Mouse (Mus musculus): ENCODE measurements around the gene Cracr2b.
A peak's percentile ranks its signal among the peaks of the same experiment; 100 is the strongest.

Gene Cracr2b

GRCm38 (mm10) chr7:141454967-141455551 is 5.8 kb upstream of the Cracr2b start, which contains the start of gene Pnpla2:
TSS of gene Pnpla2 (plus strand) at chr7:141455198.
- peak; percentile 74 for DNase-seq (ENCODE audit: extremely low read depth, low read depth)

GRCm38 (mm10) chr7:141455610-141456314 is 5.1 kb upstream of the Cracr2b start:
- DNase-seq (ENCODE audit: extremely low read depth, low read depth), result no peak

DNA sequence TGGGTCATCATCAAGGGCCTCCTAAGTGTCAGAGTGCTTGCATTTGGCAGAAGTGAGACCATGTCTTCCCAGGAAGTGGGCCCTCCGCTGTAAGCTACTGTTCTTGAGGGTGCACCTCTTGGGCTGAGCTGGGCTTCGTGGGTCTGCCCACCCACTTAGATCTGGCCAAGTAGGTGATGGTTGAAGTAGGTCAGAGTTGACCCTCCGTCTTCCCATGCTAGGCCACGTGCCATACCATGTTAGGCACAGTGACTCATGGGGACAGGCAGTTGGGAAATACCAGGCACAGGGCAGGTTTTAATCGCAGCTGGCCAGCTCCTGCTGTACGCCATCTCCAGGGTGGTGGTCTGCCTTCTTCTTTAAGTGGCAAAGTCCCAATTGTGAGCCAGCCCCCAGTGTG is 4.2 kb upstream of the Cracr2b start:
- no peak for DNase-seq (ENCODE audit: extremely low read depth, low read depth)

GRCm38 (mm10) chr7:141457236-141457635 is 3.7 kb upstream of the Cracr2b start:
- no peak for DNase-seq (ENCODE audit: extremely low read depth, low read depth)

GRCm38 (mm10) chr7:141457986-141458660 is 2.8 kb upstream of the Cracr2b start:
- no peak for DNase-seq (ENCODE audit: extremely low read depth, low read depth)

DNA sequence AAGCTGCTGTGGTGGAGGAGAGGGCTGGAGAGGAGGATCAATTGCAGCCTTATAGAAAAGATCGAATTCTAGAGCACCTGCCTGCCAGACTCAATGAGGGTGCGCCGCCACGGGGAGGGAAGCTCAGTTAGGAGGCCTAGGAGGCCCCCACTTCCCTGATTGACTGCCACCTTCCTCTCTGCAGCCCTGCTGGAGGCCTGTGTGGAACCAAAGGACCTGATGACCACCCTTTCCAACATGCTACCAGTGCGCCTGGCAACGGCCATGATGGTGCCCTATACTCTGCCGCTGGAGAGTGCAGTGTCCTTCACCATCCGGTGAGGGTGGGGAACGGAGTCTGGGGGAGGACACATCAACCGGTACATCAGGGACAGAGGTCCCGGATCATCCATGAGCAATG is 2.2 kb upstream of the Cracr2b start:
- DNase-seq (ENCODE audit: extremely low read depth, low read depth), result no peak

DNA sequence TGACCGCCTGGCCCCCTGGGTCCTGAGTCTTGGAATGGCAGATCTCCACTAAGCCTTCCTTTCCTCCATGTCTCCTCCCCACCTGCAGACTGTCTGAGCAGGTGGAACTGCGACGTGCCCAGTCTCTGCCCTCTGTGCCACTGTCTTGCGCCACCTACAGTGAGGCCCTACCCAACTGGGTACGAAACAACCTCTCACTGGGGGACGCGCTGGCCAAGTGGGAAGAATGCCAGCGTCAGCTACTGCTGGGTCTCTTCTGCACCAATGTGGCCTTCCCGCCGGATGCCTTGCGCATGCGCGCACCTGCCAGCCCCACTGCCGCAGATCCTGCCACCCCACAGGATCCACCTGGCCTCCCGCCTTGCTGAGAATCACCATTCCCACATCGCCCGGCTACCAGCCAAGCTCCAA is 1.6 kb upstream of the Cracr2b start:
- no peak for DNase-seq (ENCODE audit: extremely low read depth, low read depth)

DNA sequence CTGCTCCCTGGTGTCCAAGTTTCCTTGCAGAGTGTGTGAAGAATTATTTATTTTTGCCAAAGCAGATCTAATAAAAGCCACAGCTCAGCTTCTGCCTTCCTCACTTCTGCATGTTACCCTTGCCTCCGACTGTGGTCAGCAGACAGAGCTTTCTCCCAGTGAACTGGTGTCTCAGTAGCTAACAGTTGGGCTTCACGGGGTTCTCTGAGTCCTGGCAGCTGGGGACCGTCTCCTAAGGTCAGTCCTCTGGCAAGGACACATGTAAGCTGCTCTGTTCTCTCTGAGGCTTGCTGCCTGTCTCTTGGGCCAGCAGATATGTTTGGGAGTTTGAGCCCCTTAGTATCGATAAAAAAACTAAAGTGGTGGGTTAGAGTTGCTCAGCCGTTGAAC is 898 bp upstream of the Cracr2b start:
- DNase-seq (ENCODE audit: extremely low read depth, low read depth), result no peak

- DNase-seq (ENCODE audit: extremely low read depth, low read depth), result no peak
Observed at GRCm38 (mm10) chr7:141461521-141462332, 833 bp downstream of the Cracr2b start.

GRCm38 (mm10) chr7:141462333-141462821 is 1.5 kb downstream of the Cracr2b start:
- DNase-seq (ENCODE audit: extremely low read depth, low read depth), result no peak

GRCm38 (mm10) chr7:141463824-141464602 is 3.1 kb downstream of the Cracr2b start:
- no peak for DNase-seq (ENCODE audit: extremely low read depth, low read depth)

DNA sequence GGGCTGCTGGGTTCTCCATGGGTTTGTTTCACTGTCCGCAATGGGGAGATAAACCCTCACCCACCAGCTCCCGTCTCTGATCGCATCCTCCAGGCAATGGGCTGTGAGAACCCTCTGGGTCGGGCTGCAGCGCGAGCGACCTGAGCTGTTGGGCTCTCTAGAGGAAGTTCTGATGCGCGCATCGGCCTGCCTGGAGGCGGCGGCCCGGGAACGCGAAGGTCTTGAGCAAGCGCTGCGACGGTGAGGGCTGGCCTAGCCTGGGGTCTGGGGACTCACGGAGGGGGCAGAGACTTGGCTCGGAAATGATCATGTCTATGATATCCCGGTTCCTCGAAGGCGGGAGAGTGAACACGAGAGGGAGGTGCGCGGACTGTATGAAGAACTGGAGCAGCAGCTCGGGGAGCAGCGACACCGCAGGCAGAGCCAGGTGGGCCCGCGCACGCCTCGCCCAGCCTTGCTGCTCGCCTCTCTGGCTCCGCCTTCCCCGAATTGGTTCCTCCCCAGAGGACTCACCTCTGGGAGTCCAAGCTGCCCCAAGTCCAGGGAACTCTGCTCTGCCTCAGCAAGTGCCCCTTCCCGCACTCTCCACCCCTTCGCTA is 3.8 kb downstream of the Cracr2b start:
- DNase-seq (ENCODE audit: extremely low read depth, low read depth), result no peak

DNA sequence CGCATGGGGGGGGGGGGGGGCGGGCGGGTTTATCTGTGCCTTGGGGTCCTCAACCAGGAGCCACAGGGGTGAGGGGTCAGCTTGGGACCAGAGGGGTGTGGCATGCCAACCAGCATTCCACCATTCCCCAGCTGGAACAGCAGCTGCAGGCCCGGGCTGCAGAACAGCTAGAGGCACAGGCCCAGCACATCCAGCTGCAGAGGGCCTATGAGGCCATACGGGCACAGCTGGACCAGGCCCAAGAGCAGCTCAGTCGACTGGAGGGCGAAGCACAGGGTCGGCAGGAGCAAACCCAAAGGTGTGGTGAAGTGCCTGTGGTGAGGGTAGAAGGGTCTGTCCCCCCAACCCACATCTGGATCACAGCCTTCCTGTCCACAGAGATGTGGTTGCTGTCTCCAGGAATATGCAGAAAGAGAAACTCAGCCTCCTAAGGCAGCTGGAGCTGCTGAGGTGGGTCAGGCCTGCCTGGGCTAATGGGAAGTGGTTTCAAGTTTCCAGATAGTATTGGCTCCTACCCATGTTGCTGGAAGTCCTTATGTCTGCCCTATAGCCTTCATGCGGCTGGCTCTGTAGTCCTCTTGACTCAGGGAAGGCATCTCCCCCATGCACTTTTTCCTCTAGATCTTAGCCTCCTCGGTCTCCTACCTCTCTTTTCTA is 4.6 kb downstream of the Cracr2b start:
- no peak for DNase-seq (ENCODE audit: extremely low read depth, low read depth)

GRCm38 (mm10) chr7:141466045-141466394 is 5.1 kb downstream of the Cracr2b start:
- DNase-seq (ENCODE audit: extremely low read depth, low read depth), result no peak

DNA sequence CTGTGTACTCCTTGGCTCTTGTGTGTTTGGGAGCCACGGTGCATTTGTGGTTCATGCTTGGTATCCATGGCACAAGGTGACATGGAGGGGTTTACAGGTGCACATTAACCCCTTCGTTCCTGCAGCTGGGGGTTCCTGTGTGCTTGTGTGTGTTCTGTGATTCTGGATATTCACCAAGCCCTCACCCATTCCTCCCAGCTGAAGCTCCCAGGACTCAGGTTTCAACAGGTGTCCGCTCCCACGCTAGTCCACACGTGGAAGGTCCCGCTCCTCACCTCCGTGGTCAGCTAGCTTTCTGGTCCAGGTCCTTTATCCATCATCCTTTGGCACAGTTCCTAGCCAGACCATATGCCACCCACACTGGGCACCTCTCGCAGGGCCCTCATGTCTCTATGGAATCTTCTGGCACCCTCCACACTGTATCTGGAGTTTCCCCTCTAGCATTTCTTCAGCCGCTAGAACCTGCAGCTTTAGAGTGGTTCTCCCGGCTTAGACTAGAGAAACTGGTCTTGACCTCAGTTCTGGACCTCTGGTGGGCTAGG is 5.8 kb downstream of the Cracr2b start:
- DNase-seq (ENCODE audit: extremely low read depth, low read depth), result no peak

DNA sequence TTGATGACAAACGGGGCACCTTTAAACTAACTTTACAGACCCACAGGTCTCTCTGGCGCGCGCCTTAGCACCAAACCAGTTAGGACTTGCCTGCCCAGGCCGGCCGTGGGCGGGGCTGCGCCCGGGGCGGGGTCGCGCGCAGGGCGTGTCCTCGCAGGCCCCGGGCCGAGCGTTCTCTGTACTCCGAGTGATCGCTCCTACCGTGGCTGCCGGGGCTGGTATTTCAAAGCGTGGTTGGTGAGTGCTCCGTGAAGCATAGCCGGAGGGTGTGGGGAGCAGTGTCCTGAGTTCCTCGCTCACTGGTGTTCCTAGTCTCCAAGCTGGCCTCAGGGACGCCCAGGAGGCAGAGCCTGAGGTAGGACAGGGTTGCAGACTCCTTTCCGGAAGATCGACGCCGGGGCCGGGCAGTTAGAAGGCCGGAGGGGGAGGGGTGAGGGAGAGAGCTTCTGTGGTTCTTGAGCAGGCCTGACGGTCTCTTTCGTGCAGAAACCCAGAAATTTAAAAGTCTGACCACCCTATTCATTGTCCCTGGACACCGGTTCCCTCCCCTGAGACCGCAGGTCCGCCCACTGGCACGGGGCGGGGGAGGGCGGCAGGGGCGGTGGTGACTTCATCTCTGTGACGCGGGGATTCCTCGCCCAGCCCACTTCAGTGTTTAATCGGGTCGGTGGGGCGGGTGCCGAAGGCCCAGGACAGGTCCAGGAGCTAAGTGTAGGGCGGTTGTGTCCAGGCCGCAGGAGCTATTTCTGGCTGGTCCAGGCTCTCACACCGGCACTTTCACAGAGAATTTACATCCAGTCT is 6.5 kb downstream of the Cracr2b start, which contains the start of gene Cd151:
TSS of gene Cd151 (plus strand) at position 163 of the 801 bp plus-strand sequence.
- DNase-seq (ENCODE audit: extremely low read depth, low read depth), result no peak

GRCm38 (mm10) chr7:141468164-141468521 is 7.2 kb downstream of the Cracr2b start:
- DNase-seq (ENCODE audit: extremely low read depth, low read depth), result no peak

DNA sequence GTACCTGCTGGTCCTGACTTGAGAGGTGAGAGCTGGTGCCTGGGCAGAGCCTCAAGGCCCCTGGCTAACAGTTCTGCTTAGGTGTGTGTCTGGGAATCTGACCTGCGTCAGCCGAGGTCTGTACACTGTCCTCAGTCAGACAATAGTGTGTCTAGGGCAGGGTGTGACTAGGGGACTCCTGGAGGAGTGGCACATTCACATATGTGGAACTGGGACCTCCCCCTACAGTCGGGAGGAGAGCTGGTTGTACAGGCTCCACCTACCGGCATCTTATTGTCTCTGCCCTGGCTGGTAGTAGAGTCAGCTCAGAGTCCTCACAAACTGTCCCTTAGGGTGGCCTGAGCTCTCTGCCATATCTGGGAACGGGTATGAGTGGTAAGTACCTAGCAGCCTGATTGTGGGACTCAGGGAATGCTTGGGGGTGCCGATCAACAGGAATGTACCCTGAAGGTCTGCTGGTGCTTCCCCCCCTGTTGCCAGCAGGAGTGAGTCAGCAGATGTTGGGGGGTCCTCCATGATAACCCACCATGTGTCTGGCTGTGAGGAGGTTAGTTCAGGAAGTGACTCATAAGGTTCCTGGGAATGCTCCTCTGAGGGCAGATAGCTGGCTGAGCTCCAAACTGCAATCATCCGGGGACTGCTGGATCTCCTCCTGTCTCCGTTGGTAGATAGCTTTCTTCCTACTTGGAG is 7.8 kb downstream of the Cracr2b start:
- peak; percentile 90 for DNase-seq (ENCODE audit: extremely low read depth, low read depth)
